Mouse (Mus musculus): ENCODE results near the gene Kif3a. TPM values are rescaled to one million over a fixed set of nuclear protein-coding genes. Genes with fewer than 3 reads are reported as not detected.
A peak's percentile ranks its signal among the peaks of the same experiment; 100 is the strongest.

The Kif3a gene
- total RNA-seq (2014; rRNA removed; ENCODE audit: low replicate concordance) (6.1 and 17.5 TPM in 2 replicates), polyA plus RNA-seq (2015; fragmentation: Nextera tagmentation; extraction: Ambion mirVana) (23.7 and 24.3 TPM in 2 replicates)

DNA sequence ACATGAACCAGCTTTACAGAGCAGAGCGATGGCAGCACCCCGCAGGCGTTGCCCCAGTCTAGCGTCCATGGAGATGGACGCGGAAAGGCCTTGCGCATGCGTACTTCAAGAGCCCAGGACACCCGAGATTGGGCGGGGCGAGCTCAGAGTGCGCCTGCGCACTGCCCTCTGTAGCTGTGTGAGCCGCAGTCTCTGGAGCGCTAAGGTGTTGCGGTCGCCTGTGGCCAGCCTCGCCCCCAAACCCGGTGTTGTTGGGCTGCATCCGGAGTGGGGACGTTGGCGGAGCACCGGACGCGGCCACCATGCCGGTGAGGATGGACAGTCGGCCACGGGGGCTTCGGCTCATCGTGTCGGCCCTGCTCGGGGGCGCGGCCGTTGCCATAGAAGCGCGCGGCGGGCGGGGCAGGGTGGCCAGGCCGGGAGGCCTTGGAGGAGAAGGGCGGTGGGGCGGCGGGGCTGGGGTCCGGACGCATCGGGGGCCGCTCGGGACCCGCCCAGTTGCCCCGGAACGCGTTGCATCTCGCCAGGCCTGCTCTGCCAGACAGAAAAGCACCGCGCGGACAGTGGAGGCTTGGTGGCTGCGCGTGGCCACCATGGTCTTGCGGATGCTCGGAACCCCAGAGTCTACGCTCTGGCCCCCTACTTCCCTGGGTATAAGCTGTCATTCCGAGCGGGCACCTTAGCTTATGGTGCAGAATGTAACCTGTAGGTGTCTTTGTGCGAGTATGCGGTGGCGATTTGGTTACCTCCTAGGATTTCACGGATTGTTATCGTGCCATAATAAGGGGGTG is at the start of gene Kif3a:
Gene Kif3a (plus strand): TSS at position 156 of the 791 bp plus-strand sequence.
- peaks cover 7% of the 10 kb centered on the region for H3K4me1 ChIP-seq (ENCODE audit: control insufficient read depth, insufficient read depth)
- H3K27ac ChIP-seq (ENCODE audit: low read depth) = no peak within 1 kb of the TSS
- WGBS = under 1% methylated on average over 67 of the region's 69 CpGs
- no peaks in the 10 kb centered on the region for H3K27me3 ChIP-seq (ENCODE audit: control insufficient read depth, insufficient read depth, low read length)
- peak within 1 kb of the TSS; percentile 90 for H3K4me2 ChIP-seq (ENCODE audit: low read depth, low read length)
- TF ChIP-seq EP300 (IDR thresholded peaks at IDR 0.05; ENCODE audit: low read depth) = no peak
- no peak for TF ChIP-seq CTCF (IDR thresholded peaks at IDR 0.05; ENCODE audit: low read depth)
- peak within 1 kb of the TSS; percentile 68 for H3K9ac ChIP-seq (replicated peaks; ENCODE audit: low read depth, low read length)
- peak; percentile 99 for ATAC-seq (ENCODE audit: insufficient read depth, low read depth)
- no peaks in the 10 kb centered on the region for H3K9me3 ChIP-seq (replicated peaks; ENCODE audit: control insufficient read depth, low read length)
- no peaks in the 10 kb centered on the region for H3K36me3 ChIP-seq (replicated peaks; ENCODE audit: control insufficient read depth, insufficient read depth, low read length)
- peak within 1 kb of the TSS; percentile 81 for H3K4me3 ChIP-seq (ENCODE audit: low read depth, low read length)
- DNase-seq (ENCODE audit: low spot score) = peak; percentile 95

DNA sequence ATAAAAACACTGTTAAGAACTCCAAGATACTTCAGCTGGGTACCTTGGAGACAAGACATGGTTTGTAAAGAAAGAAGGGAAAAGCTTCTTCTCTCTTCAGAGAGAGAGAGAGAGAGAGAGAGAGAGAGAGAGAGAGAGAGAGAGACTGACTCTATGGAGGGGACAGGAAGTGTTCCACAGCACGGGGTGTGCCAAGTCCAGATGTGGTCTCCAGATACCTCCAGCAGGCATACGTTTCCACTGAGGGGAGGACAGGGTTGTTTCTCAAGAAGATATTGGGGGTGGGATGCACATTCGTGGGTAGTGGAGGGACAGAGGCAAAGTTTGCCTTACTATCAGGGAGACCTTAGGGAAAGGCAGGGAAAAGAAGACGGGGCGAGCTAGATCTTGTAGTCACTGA is 48.4 kb upstream of the Kif3a start:
- Histone ChIP-seq H3K27ac (ENCODE audit: low read depth) (no peak overlapping the region), H3K4me2 (ENCODE audit: low read depth, low read length) (peak overlapping the region; percentile 80), H3K4me3 (ENCODE audit: low read depth, low read length) (no peak overlapping the region), H3K9me3 (replicated peaks; ENCODE audit: control insufficient read depth, low read length) (no peaks in the 10 kb centered on the region), H3K9ac (replicated peaks; ENCODE audit: low read depth, low read length) (no peak overlapping the region), H3K36me3 (replicated peaks; ENCODE audit: control insufficient read depth, insufficient read depth, low read length) (no peaks in the 10 kb centered on the region), H3K4me1 (ENCODE audit: control insufficient read depth, insufficient read depth) (peaks cover 29% of the 10 kb centered on the region), H3K27me3 (ENCODE audit: control insufficient read depth, insufficient read depth, low read length) (no peaks in the 10 kb centered on the region)
- TF ChIP-seq CTCF (IDR thresholded peaks at IDR 0.05; ENCODE audit: low read depth) = no peak
- DNase-seq (ENCODE audit: low spot score) (no peak), ATAC-seq (ENCODE audit: insufficient read depth, low read depth) (no peak)
- 53% methylated on average over 5 of the region's 5 CpGs for WGBS

DNA sequence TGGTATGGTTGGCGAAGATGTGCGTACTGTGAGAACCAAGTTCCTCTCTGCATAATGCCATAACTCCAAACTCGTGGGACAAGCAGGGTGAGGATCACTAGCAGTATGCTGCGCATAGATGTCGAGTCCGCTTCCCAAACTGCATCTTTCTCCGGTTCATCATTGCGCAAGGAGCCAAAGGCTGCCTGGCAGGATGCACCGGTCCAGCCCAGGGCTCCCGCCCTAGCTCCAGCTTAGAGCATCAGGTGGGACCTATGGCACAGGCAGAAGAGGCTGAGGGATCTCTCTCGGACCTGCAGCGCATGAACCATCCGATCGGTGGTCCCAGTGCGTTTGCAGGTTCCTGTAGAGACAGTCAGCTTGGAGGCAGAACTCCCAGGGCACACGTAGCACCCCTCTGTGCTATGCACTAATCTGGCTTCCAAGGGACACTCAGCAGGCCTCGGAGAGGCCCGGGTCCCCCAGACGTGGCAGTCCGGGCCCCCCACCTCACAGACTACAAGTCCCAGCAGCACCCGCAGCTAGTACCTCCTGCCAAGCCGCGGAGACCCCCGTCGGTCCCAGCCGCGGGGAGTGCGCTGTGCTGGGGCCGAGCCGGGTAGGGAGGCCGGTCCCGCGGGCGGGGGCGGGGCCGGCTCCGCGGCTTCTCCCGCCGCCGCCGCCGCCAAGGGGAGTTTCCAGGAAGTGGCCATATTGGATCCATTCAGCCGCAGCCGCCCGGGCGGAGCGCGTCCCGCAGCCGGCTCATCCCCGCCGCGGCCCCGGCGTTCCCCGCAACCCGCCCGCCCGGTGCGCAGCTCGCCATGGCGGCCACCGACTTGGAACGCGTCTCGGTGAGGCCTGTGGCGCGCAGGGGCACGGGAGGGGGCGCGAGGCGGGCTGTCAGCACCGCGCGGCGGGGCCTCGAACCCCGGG is 47.7 kb upstream of the Kif3a start, which contains the start of gene Sept8:
Gene Sept8 (plus strand): TSS at position 51 of the 915 bp plus-strand sequence.
- H3K4me1 ChIP-seq (ENCODE audit: control insufficient read depth, insufficient read depth) = peaks cover 35% of the 10 kb centered on the region
- peak within 1 kb of the TSS; percentile 80 for H3K4me2 ChIP-seq (ENCODE audit: low read depth, low read length)
- TF ChIP-seq EP300 (IDR thresholded peaks at IDR 0.05; ENCODE audit: low read depth) (no peak), CTCF (IDR thresholded peaks at IDR 0.05; ENCODE audit: low read depth) (no peak)
- H3K4me3 ChIP-seq (ENCODE audit: low read depth, low read length) = peak within 1 kb of the TSS; percentile 82
- no peaks in the 10 kb centered on the region for H3K27me3 ChIP-seq (ENCODE audit: control insufficient read depth, insufficient read depth, low read length)
- H3K9me3 ChIP-seq (replicated peaks; ENCODE audit: control insufficient read depth, low read length) = no peaks in the 10 kb centered on the region
- H3K9ac ChIP-seq (replicated peaks; ENCODE audit: low read depth, low read length) = peak within 1 kb of the TSS; percentile 80
- peak within 1 kb of the TSS; percentile 86 for H3K27ac ChIP-seq (ENCODE audit: low read depth)
- ATAC-seq (ENCODE audit: insufficient read depth, low read depth) = peak; percentile 61
- 6% methylated on average over 71 of the region's 79 CpGs for WGBS
- H3K36me3 ChIP-seq (replicated peaks; ENCODE audit: control insufficient read depth, insufficient read depth, low read length) = no peaks in the 10 kb centered on the region
- peak; percentile 58 for DNase-seq (ENCODE audit: low spot score)

DNA sequence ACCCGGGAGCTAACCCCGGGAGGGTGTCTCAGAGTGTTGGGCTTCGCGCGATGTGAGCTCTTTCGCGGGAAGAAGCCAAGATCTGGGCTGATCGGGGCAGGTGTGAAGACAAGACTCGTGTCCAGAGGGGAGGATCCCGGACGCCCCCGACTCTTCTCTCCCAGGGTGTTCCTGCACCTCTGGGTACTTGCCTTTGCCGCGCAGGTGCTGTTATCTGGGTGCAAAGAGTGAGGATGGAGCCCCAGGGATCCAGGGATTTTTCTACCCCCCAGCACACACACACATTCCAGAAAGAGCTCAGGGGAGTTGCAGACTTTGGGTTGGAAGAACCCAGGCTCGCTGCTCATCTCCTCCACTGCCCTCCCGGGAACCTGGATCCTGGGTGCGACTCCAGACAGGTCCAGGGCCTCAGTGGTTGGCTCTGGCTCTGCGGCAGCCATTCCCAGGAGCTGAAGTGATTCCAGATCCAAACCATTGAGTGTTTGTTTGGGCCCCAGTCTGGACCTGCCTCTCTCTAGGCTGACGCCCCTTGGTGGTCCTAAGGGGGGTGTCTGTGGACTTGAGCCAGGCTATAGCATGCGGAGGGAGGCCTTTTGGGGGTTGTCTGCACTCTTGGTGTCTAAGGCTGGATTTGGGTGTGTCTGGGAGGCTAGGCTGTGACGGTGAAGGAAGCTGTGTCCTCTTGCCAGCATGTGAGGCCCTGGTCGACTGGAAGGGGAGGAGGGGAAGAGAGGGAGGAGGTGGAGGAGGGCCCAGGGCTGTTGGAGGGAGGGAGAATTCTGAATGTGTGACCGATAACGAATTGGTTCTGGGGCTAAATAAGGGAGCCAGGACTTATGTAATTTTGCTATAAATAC is 46.8 kb upstream of the Kif3a start:
- Histone ChIP-seq H3K4me1 (ENCODE audit: control insufficient read depth, insufficient read depth) (peaks cover 44% of the 10 kb centered on the region), H3K27ac (ENCODE audit: low read depth) (peak overlapping the region; percentile 86), H3K4me3 (ENCODE audit: low read depth, low read length) (peak overlapping the region; percentile 82), H3K27me3 (ENCODE audit: control insufficient read depth, insufficient read depth, low read length) (no peaks in the 10 kb centered on the region), H3K4me2 (ENCODE audit: low read depth, low read length) (peak overlapping the region; percentile 80), H3K36me3 (replicated peaks; ENCODE audit: control insufficient read depth, insufficient read depth, low read length) (no peaks in the 10 kb centered on the region), H3K9me3 (replicated peaks; ENCODE audit: control insufficient read depth, low read length) (no peaks in the 10 kb centered on the region), H3K9ac (replicated peaks; ENCODE audit: low read depth, low read length) (peak overlapping the region; percentile 80)
- TF ChIP-seq EP300 (IDR thresholded peaks at IDR 0.05; ENCODE audit: low read depth) (no peak), CTCF (IDR thresholded peaks at IDR 0.05; ENCODE audit: low read depth) (0 out of 2 replicates have a peak, but pooled peaks have one; percentile 4)
- WGBS = 1% methylated on average over 21 of the region's 24 CpGs
- ATAC-seq (ENCODE audit: insufficient read depth, low read depth) (peak; percentile 68), DNase-seq (ENCODE audit: low spot score) (peak; percentile 78)

Data from heart, postnatal 0 days (tissue).